Mouse (Mus musculus) neural tube, embryonic 15.5 days (tissue): ENCODE data around the gene Kctd6. TPM values are rescaled to one million over a fixed set of nuclear protein-coding genes. Genes with fewer than 3 reads are reported as not detected.
A peak's percentile ranks its signal among the peaks of the same experiment; 100 is the strongest.

Experiments
- ATAC-seq: fragments of 200-750 bp; cut with Nextera tagmentation; 2 replicates; pipeline ENCODE4 v1.8.0; 2017; ENCODE audit warnings: mild to moderate bottlenecking, moderate TSS enrichment, moderate library complexity; ENCODE audit not compliant: low FRiP score
- H3K27ac ChIP-seq: fragments of 300-500 bp; sonication (generic); replicated peaks from 2 replicates; pipeline ENCODE4 v1.5.1; 2015; ENCODE audit warnings: mild to moderate bottlenecking, inconsistent platforms
- H3K27me3 ChIP-seq: fragments of 300-500 bp; sonication (generic); replicated peaks from 2 replicates; pipeline ENCODE4 v1.6.1; 2015; ENCODE audit warnings: inconsistent platforms
- H3K36me3 ChIP-seq: fragments of 300-500 bp; sonication (generic); 2 replicates; pipeline ENCODE4 v1.6.1; 2015; ENCODE audit warnings: inconsistent platforms
- H3K4me1 ChIP-seq: fragments of 300-500 bp; sonication (generic); 2 replicates; pipeline ENCODE4 v1.6.1; 2015; ENCODE audit warnings: inconsistent platforms
- H3K4me2 ChIP-seq: fragments of 300-500 bp; sonication (generic); 2 replicates; pipeline ENCODE4 v1.6.1; 2015; ENCODE audit warnings: inconsistent platforms, mild to moderate bottlenecking, moderate library complexity
- H3K4me3 ChIP-seq: fragments of 300-500 bp; sonication (generic); replicated peaks from 2 replicates; pipeline ENCODE4 v1.5.1; 2015; ENCODE audit warnings: mild to moderate bottlenecking, inconsistent platforms
- H3K9ac ChIP-seq: fragments of 300-500 bp; sonication (generic); replicated peaks from 2 replicates; pipeline ENCODE4 v1.6.1; 2015; ENCODE audit warnings: mild to moderate bottlenecking, inconsistent platforms
- H3K9me3 ChIP-seq: fragments of 300-500 bp; sonication (generic); replicated peaks from 2 replicates; pipeline ENCODE4 v1.6.1; 2016; ENCODE audit warnings: inconsistent platforms
- WGBS: fragments of 180-500 bp; shearing (Covaris S2); methylation state at CpG from one replicate; pipeline ENCODE4 v1.1.7; 2015; ENCODE audit warnings: mixed read lengths; 5-methylcytosine and 5-hydroxymethylcytosine counted together
- polyA plus RNA-seq: library from polyadenylated mRNA; unstranded; fragments of >200 nt; fragmentation: Nextera tagmentation; extraction: Ambion mirVana; gene quantifications from 2 replicates; pipeline ENCODE4 v1.2.1, GENCODE M21; 2015

Gene Kctd6
- polyA plus RNA-seq, 1 experiment from 2014 or later = 22.5 TPM

GRCm38 (mm10) chr14:8192727-8193126 is 21.2 kb upstream of the Kctd6 start:
- H3K4me3 ChIP-seq = no peak overlapping the region
- H3K27me3 ChIP-seq = no peaks in the 10 kb centered on the region
- no peak overlapping the region for H3K27ac ChIP-seq
- WGBS = 88% methylated on average over 6 of the region's 6 CpGs
- H3K36me3 ChIP-seq = no peaks in the 10 kb centered on the region
- H3K9me3 ChIP-seq = no peaks in the 10 kb centered on the region
- ATAC-seq = no peak
- H3K9ac ChIP-seq = no peak overlapping the region
- H3K4me1 ChIP-seq = no peaks in the 10 kb centered on the region
- H3K4me2 ChIP-seq = no peak overlapping the region

DNA sequence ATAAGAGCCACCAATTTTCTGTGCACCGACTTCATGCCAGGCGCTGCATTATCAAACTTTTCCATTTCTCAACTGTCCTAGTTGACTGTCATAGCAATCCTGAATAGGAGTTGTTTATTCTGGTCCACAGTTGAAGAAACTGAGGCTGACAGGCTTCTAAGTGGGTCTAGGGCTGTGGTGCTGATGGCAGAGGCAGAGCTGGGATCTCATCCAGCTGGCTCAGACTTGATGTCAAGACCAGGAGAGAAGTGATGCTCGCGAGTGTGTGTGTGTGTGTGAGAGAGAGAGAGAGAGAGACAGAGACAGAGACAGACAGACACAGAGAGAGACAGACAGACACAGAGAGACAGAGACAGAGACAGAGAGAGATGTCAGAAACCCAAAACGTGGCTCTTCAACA is 13.2 kb upstream of the Kctd6 start:
- Histone ChIP-seq H3K36me3 (no peaks in the 10 kb centered on the region), H3K9ac (no peak overlapping the region), H3K27ac (no peak overlapping the region), H3K9me3 (no peaks in the 10 kb centered on the region), H3K4me1 (no peaks in the 10 kb centered on the region), H3K27me3 (no peaks in the 10 kb centered on the region), H3K4me2 (no peak overlapping the region), H3K4me3 (no peak overlapping the region)
- ATAC-seq = no peak
- 82% methylated on average over 5 of the region's 5 CpGs for WGBS

DNA sequence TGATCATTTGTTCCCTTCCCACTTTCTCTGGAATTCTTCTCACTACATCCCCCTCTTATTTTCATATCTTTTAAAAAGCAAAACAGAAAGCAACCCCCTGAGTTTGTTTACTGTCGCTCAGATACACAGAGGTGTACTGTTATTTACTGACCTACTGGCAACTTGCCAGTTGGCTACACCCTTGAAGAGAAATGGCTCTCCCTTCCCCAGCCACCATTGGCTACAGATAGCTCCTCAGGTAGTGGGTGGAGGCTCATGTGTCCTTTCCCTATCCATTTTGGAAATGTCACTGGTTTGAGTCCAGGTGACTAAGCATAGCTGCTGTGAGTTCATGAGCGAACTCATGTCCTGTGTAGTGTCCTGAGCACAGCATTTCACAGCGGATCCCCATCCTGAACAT is 12.2 kb upstream of the Kctd6 start:
- 78% methylated on average over 3 of the region's 3 CpGs for WGBS
- H3K36me3 ChIP-seq = no peaks in the 10 kb centered on the region
- no peak overlapping the region for H3K4me3 ChIP-seq
- no peak for ATAC-seq
- no peak overlapping the region for H3K9ac ChIP-seq
- H3K4me1 ChIP-seq = no peaks in the 10 kb centered on the region
- no peaks in the 10 kb centered on the region for H3K9me3 ChIP-seq
- no peak overlapping the region for H3K4me2 ChIP-seq
- H3K27ac ChIP-seq = no peak overlapping the region
- no peaks in the 10 kb centered on the region for H3K27me3 ChIP-seq

GRCm38 (mm10) chr14:8206179-8206910 is 7.6 kb upstream of the Kctd6 start:
- H3K27me3 ChIP-seq = no peaks in the 10 kb centered on the region
- 65% methylated on average over 9 of the region's 9 CpGs for WGBS
- no peak for ATAC-seq

GRCm38 (mm10) chr14:8207105-8207504 is 6.8 kb upstream of the Kctd6 start:
- no peaks in the 10 kb centered on the region for H3K27me3 ChIP-seq
- no peak overlapping the region for H3K4me3 ChIP-seq
- 0 out of 2 replicates have a peak, but pooled peaks have one; percentile 39 for ATAC-seq
- no peak overlapping the region for H3K27ac ChIP-seq
- no peaks in the 10 kb centered on the region for H3K9me3 ChIP-seq
- H3K36me3 ChIP-seq = no peaks in the 10 kb centered on the region
- no peak overlapping the region for H3K9ac ChIP-seq
- H3K4me1 ChIP-seq = 0 out of 2 replicates have a peak, but pooled peaks cover 3% of the 10 kb centered on the region
- H3K4me2 ChIP-seq = no peak overlapping the region
- WGBS = 21% methylated on average over 5 of the region's 5 CpGs

More at GRCm38 (mm10) chr14:8206179-8206910, 7.6 kb upstream of the Kctd6 start:
- H3K4me1 ChIP-seq = 0 out of 2 replicates have a peak, but pooled peaks cover 3% of the 10 kb centered on the region
- H3K9ac ChIP-seq = no peak overlapping the region
- H3K4me2 ChIP-seq = no peak overlapping the region
- H3K36me3 ChIP-seq = no peaks in the 10 kb centered on the region
- H3K9me3 ChIP-seq = no peaks in the 10 kb centered on the region
- H3K27ac ChIP-seq = no peak overlapping the region
- H3K4me3 ChIP-seq = no peak overlapping the region

GRCm38 (mm10) chr14:8207543-8207942 is 6.4 kb upstream of the Kctd6 start:
- no peak overlapping the region for H3K9ac ChIP-seq
- 0 out of 2 replicates have a peak, but pooled peaks cover 3% of the 10 kb centered on the region for H3K4me1 ChIP-seq
- H3K36me3 ChIP-seq = no peaks in the 10 kb centered on the region
- H3K27ac ChIP-seq = no peak overlapping the region
- no peak overlapping the region for H3K4me2 ChIP-seq
- ATAC-seq = no peak
- H3K4me3 ChIP-seq = no peak overlapping the region
- no peaks in the 10 kb centered on the region for H3K9me3 ChIP-seq
- H3K27me3 ChIP-seq = no peaks in the 10 kb centered on the region
- WGBS = 71% methylated on average over 5 of the region's 5 CpGs

DNA sequence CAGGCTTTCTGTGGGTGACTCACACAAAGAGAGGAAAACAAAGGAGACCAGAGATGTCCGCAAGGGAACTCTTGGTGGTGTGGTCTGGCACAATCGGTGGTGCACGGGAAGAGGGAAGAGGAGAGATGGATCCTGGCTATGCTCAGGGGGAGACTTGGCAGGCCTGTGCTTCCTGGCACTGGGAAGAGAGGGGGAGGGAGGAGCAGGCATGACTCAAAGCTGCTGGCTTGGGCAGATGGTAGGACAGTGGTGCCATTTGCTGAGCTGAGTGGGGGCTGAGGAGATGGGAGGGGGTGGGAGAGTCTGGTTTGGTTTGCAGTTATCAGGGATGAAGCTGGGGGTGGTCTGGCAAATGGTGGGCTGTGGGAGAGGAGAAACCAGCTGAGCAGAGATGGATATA is 5.1 kb upstream of the Kctd6 start:
- H3K4me3 ChIP-seq = no peak overlapping the region
- no peak overlapping the region for H3K4me2 ChIP-seq
- no peaks in the 10 kb centered on the region for H3K9me3 ChIP-seq
- no peak overlapping the region for H3K9ac ChIP-seq
- H3K27ac ChIP-seq = no peak overlapping the region
- 0 out of 2 replicates have a peak, but pooled peaks cover 3% of the 10 kb centered on the region for H3K4me1 ChIP-seq
- no peaks in the 10 kb centered on the region for H3K27me3 ChIP-seq
- ATAC-seq = no peak
- 50% methylated on average over 3 of the region's 3 CpGs for WGBS
- H3K36me3 ChIP-seq = no peaks in the 10 kb centered on the region

- H3K27ac ChIP-seq = no peak overlapping the region
- H3K9me3 ChIP-seq = no peaks in the 10 kb centered on the region
- H3K9ac ChIP-seq = no peak overlapping the region
- no peaks in the 10 kb centered on the region for H3K36me3 ChIP-seq
- WGBS = 79% methylated on average over 2 of the region's 2 CpGs
- H3K4me3 ChIP-seq = no peak overlapping the region
- H3K27me3 ChIP-seq = no peaks in the 10 kb centered on the region
- ATAC-seq = no peak
- H3K4me1 ChIP-seq = peaks cover 8% of the 10 kb centered on the region
- no peak overlapping the region for H3K4me2 ChIP-seq
Observed at GRCm38 (mm10) chr14:8209896-8210295, 4.0 kb upstream of the Kctd6 start.

- ATAC-seq = no peak
- H3K9ac ChIP-seq = no peak overlapping the region
- no peaks in the 10 kb centered on the region for H3K9me3 ChIP-seq
- H3K27ac ChIP-seq = no peak overlapping the region
- no peaks in the 10 kb centered on the region for H3K27me3 ChIP-seq
- 76% methylated on average over 2 of the region's 2 CpGs for WGBS
- H3K4me2 ChIP-seq = no peak overlapping the region
- no peak overlapping the region for H3K4me3 ChIP-seq
- H3K36me3 ChIP-seq = no peaks in the 10 kb centered on the region
- H3K4me1 ChIP-seq = peaks cover 24% of the 10 kb centered on the region
Observed at GRCm38 (mm10) chr14:8212996-8213395, 944 bp upstream of the Kctd6 start.

- H3K27ac ChIP-seq = peak overlapping the region; percentile 95
- H3K27me3 ChIP-seq = no peaks in the 10 kb centered on the region
- H3K4me1 ChIP-seq = peaks cover 37% of the 10 kb centered on the region
- H3K9ac ChIP-seq = peak overlapping the region; percentile 83
- peak overlapping the region; percentile 85 for H3K4me2 ChIP-seq
- H3K4me3 ChIP-seq = peak overlapping the region; percentile 69
- peak; percentile 90 for ATAC-seq
- WGBS = 2% methylated on average over 53 of the region's 63 CpGs
- H3K9me3 ChIP-seq = no peaks in the 10 kb centered on the region
- H3K36me3 ChIP-seq = no peaks in the 10 kb centered on the region
Observed at GRCm38 (mm10) chr14:8214299-8215207, 613 bp downstream of the Kctd6 start.

DNA sequence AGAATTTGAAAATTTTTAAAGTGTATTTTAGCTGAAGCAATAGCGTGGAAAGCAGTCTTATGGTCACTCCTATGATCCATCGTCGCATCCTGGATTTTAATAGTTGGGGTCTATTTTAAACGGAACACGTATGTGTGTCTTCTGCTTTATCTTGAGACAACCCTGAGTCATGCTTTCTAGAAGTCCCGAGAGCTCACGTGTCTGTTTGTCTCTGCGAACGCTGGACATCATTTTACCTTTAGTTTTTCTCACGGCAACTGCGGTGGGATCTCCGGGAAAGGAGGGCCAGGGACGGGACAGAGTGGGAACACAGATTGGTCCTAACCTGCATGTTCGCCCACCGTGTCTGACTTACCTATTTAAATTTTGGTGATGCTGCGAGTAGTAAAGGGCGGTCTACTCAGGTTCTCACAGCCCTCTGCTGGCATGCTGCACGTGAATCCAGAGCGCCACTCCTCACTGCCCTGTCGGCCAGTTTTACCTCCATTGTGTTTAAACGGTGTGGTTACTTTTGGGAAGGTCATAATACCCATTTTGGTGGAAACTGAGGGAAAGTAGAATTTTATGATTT is 1.4 kb downstream of the Kctd6 start:
- no peaks in the 10 kb centered on the region for H3K9me3 ChIP-seq
- no peaks in the 10 kb centered on the region for H3K36me3 ChIP-seq
- H3K4me2 ChIP-seq = peak overlapping the region; percentile 85
- peak overlapping the region; percentile 69 for H3K4me3 ChIP-seq
- WGBS = 22% methylated on average over 21 of the region's 21 CpGs
- peaks cover 43% of the 10 kb centered on the region for H3K4me1 ChIP-seq
- ATAC-seq = no peak
- no peaks in the 10 kb centered on the region for H3K27me3 ChIP-seq
- no peak overlapping the region for H3K27ac ChIP-seq
- peak overlapping the region; percentile 83; the same call in 1 of the 2 replicates for H3K9ac ChIP-seq
